Mouse (Mus musculus) hindlimb bud, embryonic 11.5 days (tissue): ENCODE data around the gene Arhgap22.

ENCODE experiments used
- DNase-seq: peaks from one replicate; pipeline ENCODE4 v3.0.0-alpha.2; 2012; ENCODE audit warnings: low read depth, low spot score; ENCODE audit errors: extremely low spot score

Arhgap22 gene

DNA sequence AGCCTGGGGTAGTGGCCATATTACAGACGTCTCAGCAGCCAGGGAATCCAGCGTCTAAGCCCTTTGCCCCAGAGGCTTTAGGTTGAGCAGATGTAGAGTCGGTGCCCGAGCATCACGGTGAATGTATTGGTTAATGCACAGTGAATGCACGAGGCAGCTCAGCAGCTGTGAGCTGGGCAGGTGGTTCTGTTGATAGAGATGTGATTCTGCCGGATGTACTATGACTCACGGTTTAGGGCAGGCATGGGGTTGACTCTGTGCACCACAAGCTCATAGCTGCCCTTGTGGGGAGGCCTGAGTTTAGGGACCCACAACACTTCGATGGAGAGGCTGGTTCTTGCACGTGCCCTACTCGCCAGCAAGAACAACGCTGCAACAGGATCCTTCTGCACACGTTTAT is 51.0 kb downstream of the Arhgap22 start:
- no peak for DNase-seq

DNA sequence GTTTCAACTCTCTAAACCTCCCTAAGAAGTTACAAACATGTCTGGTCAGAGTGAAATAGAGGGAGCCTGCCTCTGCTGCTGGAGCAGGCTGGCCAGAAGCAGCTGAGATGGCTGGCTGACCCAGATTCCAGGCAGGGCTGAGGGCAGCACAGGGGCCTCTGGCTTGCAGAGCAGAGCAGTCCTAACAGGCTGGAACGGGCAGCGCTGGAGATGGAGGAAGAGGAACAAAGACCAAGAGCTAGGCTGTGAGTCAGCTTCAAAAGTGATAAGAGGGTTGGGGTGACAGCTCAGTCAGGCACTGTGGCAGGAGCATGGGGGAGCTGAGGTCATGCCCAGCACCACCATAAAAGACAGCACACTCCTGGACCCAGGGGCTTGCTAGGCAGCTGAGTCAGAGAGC is 62.4 kb downstream of the Arhgap22 start:
- DNase-seq, result no peak

DNA sequence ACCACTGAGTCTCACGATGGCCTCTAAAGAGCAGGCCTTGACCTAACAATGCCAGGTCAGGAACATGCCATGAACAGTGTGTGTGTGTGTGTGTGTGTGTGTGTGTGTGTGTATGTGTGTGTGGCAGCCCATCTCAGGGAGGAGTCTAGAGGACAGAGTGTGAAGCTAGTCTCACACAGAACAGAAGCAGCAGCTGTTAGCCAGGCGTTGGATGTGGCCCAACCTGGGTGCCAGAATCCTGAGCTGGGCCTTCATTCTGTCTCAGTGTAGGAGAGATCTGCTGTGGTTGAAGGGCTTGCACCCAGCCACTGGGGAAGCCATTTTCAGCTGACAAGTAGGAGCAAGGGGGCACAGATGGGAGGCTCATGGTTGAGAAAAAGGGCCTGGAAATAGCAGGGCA is 64.5 kb downstream of the Arhgap22 start:
- no peak for DNase-seq

DNA sequence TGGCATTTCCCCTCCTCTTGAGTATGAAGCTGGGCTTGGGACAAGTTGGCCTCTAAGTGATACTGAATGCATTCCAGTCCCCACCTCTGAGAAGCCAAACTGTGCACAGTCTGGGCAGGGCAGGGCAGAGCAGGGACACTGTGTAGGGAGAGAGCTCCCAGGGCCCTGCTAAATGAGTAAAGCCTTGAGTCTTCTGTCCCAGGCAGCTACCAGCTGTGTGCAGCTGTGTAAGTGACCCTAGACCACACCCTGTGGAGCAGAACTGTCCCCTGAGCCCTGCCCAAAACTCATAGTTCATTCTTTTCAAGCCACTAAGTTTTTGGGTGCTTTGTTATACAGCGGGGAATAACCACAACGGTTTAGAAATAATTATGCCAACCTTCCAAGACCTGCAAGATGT is 67.1 kb downstream of the Arhgap22 start:
- DNase-seq, result no peak

DNA sequence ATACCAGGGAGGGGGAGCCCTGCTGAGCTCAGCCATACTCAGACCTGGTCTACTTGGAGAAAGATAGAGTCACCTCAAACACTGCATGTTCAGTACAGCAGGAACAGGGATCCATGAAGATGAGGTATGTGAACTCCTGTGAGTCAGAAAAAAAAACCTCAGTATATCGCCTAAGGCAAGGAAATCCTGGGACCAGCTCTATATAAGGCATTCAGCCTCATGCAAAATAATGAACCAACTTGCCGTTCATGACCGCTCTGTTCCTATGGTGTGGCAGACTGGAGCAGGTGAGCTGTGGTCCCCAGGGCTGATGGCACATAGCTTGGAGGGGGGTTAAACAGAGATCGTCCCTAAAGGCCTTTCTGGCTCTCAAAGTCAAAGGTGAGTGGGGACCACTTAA is 68.6 kb downstream of the Arhgap22 start:
- no peak for DNase-seq

DNA sequence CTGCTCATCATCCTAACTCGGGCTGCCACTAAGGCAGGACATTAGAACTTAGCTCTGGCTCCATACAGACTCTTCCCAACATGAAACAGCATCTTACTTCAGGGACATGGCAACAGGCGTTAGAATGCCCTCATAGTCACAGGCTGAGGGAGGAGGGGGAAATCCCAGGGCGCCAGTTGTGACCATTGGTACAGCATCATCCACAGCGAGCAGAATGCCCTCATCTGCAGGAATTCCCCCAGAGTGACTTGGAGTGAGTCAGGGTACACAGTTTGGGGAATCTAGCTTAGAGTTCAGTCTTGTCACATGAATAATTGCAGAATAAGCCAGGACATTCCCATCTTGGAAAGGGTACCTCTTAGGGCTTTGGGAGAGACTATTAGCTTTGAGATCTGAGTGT is 74.1 kb downstream of the Arhgap22 start:
- no peak for DNase-seq

DNA sequence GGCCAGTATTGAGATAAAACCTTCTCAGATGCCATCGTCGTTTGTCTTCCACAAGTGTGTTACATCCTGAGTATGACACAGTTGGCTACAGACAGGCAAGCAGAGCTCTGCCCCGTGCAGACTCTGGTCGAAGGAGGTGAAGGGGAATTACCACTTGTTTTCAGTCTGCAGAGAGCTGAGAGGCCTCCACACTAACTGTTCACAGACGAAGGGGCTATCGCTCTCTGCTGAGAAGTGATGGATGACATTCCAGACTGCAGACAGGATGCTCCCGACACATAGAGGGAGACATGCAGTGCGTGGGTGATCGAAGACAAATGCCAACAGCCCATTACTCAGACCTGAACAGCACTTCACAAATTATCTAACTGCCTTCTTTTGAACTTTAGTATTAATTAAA is 76.2 kb downstream of the Arhgap22 start:
- DNase-seq, result no peak

DNA sequence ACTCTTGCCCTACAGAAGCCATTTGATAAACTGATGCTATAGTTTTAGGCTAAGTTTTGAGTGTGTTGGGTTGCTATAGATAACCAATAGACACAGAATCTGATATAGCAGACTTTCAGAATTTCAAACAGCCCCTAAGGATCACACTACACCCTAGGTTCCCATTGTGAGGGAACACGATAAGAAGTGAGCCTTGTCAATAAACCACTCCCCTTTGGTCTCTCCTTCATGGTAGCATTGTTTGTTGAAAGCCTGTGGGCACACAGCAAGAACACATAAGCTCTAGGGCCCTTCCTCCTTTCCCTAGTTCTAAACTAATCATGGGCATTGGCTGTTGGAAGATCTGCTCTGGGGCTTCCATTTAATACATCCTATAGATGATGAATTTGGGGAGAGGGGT is 80.7 kb downstream of the Arhgap22 start:
- no peak for DNase-seq

DNA sequence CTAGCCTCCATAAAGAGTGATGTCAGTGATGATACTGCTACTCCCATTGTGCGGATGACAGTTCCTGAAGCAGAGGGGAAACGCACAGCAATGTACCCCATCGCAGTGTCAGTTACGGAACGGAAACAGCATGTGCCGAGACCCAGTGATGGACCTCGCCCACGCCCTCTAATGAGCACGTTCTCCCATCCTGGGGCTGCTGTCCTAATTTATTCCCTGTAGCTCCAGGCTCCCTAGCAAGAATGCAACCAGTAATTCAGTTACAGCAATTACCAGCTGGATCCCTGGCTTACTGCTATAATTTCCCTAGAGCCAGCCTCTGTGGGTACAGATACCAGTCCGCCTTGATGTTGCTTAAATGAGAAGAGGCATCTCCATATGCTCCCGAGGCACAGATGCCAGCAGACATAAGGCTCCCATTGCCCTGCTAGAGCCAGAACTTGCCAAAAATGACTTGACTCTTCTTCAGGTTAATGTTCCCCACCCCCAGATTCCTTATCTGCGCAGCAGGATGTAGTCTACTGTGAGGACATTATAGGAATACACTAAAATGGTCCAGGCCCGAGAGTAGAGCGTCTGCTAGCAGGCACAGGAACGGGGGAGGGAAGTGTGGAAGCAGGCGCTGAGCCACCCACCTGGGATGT is 83.0 kb downstream of the Arhgap22 start:
- DNase-seq, result no peak

DNA sequence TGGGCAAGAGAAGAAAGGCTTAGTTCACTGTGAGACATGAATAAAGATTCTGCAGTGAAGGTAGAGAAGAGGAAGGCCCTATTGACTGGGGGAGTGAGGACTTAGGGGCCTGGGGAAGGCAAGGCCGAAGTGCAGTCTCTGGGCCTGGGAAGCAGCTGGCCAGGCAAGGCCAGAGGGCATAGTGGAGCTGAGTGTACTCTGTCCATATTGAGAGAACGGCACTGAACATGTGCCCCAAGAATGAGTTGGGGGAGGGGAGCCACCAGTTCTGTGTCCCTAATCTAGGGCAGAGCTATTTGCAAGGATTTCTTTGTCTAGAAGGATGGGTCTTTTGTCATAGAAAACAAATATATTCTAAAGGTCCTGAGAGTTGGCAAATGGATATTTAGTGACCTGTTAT is 86.8 kb downstream of the Arhgap22 start:
- no peak for DNase-seq

DNA sequence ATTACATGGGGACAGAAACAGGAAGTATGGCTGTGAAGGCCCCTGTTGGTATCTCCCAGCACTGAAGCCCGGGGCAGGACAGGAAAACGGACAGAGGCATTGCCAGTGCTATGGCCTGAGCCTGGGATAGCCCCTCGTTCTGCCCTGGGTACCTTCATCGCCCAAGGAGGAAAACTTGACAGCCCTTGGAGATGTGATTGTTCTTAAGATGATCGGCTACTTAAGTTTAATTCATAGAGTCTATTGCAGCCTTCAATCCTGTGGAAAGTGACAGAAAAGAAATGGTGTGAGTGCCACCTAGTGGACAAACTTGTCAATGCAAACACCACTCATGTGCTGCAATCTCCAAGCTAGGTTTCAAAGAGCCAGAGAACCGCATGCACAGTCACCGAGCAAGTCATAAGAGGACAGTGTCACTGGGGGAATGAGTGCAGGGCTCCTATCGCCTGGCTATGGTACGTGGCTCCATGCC is 89.6 kb downstream of the Arhgap22 start:
- peak; percentile 85 for DNase-seq

DNA sequence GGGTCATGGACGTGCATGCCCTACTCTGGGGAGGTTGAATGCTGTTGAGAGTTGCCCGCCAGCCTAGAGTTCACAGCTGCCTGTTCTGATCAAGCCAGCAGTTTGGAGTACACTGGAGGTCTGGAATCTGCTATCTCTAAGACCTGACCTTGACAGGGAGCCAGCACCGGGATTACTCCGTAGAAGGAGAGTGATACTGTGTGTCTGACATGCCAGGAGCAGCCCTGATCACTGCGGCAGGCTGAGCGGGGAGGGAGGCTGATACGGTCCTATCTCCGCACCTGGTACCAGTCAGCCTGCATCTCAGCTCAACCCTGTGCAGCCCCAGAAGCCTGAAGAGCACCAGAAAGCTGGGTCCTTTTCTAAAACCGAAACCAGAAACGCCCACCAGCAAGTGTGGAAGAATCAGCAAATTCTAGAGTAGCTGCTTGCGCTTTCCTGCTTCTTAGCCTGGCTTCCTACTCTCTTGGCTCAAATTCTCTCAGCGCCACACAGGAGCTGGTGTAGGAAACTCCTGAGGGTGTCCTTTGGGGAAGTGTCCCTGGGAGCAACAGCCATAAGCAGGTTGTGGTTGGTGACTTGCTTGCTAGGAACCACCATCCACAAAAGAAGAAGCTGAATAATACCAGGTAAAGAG is 91.9 kb downstream of the Arhgap22 start:
- DNase-seq, result no peak

DNA sequence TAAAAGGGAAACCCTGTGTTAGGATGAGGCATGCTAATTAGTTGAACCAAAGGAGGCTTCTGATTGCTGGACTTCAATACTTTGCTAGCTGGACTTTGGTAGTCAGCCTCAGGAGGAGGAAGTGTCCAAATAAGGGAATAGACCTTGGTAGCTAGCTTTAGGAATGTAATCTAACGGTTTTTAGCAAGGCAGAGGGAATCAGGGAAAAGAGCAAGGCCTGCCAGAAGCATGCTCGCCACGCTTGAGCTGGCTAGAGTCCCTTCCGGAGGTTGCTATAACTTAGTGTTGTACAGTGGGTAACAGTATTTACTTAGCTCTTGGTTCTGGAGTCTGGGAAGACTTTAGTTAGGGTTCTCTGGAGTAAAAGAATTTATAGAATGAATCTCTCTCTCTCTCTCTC is 96.9 kb downstream of the Arhgap22 start:
- no peak for DNase-seq

DNA sequence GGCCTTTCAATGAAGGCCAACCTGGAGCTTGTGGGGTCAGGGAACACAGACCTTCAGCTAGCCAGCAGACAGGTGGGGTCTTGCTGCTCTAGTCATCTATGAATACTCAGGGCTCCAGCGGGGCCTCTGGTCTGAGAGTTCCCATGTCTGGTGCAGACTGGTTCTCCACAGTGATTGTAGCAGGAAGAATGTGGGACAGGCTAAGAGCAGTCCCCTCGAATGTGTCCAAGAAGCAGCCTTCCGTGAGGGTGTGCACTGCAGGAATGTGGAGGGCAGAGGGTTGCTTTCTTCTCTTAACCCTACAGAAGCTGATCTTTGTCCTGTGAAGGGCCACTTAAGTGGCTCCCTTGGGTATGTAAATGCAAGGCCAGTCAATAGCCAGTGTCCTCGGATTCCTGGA is 98.5 kb downstream of the Arhgap22 start:
- no peak for DNase-seq

DNA sequence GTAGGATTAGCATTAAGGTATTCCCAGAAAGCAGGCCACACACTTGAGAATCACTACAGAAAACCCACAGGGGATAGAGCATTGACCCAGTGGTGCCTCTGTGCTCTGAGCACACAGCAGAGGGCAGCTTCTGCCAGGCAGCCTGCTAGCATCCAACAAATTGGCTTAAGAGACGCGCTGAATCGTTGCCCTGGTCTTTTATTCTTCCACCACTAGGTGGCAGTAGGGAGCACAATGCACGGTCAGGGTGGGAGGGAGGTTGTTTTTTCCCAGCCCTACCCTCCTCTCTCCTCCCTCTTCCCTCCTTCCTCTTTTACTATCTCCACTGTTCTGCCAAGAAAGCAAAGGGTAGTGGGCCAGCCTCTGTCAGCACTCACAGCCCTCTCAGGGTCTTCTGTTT is 99.8 kb downstream of the Arhgap22 start:
- DNase-seq, result peak; percentile 70

DNA sequence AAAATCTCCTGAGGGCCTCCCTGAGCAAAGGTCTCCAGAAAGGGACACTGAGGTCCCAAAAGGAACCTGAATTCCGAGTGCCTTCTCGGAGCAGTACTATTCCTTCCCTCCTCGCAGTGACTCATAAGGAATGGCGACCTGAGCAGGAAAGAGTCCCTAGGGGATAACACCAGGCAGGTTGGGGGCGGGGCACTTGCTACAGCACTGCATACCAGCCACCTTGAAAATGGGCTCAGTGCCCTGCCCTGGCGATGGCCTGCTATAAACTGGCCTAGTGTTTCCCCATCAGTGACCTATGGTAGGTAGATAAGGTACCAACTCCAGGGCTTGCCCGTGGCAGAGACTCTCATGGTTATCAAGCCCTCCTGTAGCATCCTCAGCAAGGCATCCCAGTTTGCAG is 100.3 kb downstream of the Arhgap22 start:
- DNase-seq, result no peak

DNA sequence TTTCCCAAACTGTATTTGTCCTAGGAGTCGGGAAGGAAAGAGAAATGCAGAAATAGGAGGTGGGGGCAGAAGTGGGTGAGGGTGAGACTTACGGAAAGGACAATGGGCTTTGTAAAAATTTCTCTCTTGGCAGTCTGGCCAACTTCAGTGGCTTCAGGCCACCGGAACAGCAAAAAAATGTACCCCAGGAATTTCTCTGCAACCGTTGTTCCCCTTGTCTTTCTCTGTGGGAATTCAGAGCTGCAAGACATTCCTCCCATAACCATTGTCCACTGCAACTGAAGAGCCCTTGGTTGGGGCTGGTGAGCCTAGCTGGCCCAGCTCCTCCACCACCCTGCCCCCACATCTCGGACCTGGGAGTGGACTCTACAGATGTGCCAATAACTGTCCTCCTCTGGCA is 101.3 kb downstream of the Arhgap22 start:
- no peak for DNase-seq

DNA sequence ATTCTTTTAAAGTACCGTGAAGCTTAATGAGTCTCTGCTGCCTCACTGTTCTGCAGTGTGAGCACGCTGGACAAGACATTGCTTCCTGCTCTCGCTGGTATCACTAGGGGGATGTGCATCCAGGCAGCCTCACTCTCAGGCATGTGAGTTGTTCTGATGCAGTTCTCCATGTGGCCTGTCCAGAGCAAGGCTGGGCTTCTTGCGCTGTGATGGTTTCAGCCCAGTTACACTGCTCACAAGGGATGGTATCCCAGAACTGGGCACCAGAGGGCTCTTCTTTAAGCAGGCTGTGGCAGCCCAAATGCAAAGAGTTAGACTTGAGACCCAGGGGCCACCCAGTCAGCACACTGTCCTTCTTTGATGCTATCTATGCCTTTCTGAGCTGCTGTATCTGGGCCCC is 101.9 kb downstream of the Arhgap22 start:
- DNase-seq, result no peak

DNA sequence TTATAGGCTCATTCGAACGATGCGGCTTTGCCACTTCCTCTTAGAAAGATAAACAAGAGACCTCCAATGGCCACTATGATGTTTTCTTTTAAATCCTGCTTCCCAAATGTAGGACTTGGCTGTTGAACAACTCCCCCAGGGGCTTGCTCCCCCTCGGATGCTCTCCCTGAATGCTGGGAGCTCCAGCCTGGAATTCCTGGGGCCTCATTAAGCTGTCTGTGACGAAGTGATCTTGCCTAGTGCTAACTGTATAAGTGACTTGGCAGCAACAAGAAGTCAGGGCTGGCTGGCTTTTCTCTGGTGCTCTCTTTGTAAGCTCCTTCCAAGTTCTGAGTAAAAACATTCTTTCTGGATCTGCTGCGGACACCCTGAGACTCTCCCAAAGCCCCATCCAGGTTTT is 104.1 kb downstream of the Arhgap22 start:
- DNase-seq, result no peak

DNA sequence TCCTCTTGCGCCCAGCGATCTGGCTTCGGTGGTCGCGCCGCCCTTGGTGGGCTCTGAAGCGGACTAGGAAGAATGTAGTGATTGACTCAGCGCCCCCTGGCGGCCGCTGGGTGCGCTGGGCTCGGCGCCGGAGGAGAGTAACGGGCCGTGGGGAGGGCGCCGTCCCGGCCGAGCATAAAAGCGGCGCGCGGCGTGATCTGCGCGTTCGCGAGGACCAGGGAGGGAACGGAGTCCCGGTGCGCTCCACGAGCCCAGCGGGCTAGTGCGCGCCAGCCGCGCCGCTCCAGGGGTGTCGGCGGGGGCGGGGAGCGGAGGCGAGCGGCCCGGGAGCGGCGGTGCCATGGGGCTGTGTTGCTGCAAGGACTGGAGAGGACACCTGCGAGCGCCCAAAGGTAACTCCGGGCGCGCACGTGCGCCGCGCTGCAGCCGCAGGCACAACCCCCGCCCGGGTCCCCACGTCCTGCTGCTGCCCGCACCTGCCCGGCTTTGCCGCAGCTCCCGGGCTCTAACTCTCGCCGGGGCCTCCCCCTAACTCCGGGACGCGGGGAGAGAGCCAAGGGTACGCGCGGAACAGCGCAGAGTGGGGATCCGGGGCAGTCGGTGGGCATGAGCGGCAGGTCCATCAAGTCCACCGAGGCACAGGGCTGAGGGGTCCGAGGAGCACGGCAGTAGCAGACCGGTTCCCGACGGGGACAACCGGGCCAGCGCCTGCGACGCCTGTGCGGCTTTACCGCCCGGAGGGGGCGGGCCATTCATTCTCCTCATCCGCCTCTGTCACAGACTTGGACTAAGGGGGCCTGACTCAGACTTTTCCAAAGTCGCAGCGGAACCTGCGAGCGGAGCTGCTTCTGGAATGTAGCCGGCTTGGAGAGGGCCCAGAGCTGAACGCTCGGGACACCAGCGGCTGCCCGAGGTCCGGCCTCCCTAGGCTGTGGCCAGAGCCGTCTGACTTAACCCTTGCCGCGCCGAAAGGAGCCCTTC is 106.0 kb downstream of the Arhgap22 start:
- peak; percentile 50 for DNase-seq

DNA sequence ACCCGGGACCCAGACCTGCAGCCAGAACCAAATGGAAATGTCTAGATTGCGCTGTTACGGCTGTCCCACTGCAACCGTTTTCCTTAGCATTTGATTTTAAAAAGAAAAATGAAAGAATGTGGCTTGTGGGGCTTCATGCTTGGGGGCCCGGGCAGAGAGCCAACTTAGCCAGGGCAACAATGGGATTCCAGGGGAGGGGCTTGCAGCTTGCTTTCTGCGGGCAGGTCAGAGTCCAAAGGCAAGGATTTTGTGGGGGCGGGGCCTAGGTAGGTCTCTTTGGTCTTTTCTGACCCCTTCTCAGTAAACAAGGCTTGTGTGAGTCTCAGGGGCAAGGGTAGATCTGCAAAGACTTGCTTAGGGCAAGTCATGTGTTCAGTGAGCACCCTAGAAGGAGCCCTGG is 107.0 kb downstream of the Arhgap22 start:
- no peak for DNase-seq

DNA sequence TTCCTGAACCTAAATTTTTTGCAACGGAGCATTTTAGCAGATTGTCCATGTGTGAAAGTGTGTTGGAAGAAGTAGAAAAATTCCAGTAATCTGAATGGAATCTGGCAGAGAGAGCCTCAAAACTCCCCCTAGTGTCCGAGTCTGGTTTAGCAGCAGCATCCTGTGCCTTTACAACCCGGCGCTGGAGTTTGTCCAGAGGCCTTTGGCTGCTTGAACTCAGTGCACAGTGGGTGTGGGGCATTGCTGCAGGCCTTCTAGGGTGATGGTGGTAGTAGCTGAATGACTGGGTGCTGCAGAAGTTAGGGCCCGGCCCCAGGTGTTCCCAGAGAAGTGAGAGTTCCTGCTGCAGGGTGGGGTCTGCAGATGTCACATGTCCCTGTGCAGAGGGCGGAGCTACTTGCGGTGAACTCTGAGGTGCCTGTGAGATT is 108.8 kb downstream of the Arhgap22 start:
- DNase-seq, result peak; percentile 78
